Mouse (Mus musculus) C2C12 (cell line): ENCODE results near the gene St3gal3. TPM values are rescaled to one million over a fixed set of nuclear protein-coding genes. Genes with fewer than 3 reads are reported as not detected.

Experiments
- H3K27me3 ChIP-seq: one replicate; pipeline ENCODE4 v1.6.1; 2011; ENCODE audit not compliant: control insufficient read depth, insufficient read depth, insufficient read length
- H3K36me3 ChIP-seq: one replicate; pipeline ENCODE4 v1.6.1; 2011; ENCODE audit not compliant: control insufficient read depth, insufficient read depth
- H3K4me3 ChIP-seq: one replicate; pipeline ENCODE4 v1.5.1; 2011; ENCODE audit warnings: mild to moderate bottlenecking, control low read depth; ENCODE audit not compliant: poor library complexity, insufficient read depth, severe bottlenecking
- H3K79me2 ChIP-seq: one replicate; pipeline ENCODE4 v1.6.1; 2011; ENCODE audit not compliant: control insufficient read depth, insufficient read depth
- H3K79me3 ChIP-seq: one replicate; pipeline ENCODE4 v1.6.1; 2011; ENCODE audit warnings: low read depth, control low read depth
- H3ac ChIP-seq: one replicate; pipeline ENCODE3; 2011; ENCODE audit warnings: low read depth; ENCODE audit not compliant: control insufficient read depth, insufficient read length
- CEBPB ChIP-seq: IDR thresholded peaks from one replicate; pipeline ENCODE4 v1.6.1; 2011; ENCODE audit warnings: low read depth, mild to moderate bottlenecking, control low read depth, moderate library complexity
- CTCF ChIP-seq: IDR thresholded peaks from one replicate; pipeline ENCODE4 v1.5.1; 2011; ENCODE audit not compliant: control insufficient read depth, insufficient read depth, insufficient read length
- FOSL1 ChIP-seq: IDR thresholded peaks from one replicate; pipeline ENCODE4 v1.8.0; 2011; ENCODE audit warnings: mild to moderate bottlenecking, low read length; ENCODE audit not compliant: poor library complexity, insufficient read depth, severe bottlenecking
- MAX ChIP-seq: IDR thresholded peaks from one replicate; pipeline ENCODE4 v1.6.1; 2011; ENCODE audit warnings: mild to moderate bottlenecking, control low read depth
- MYOD1 ChIP-seq: IDR thresholded peaks from one replicate; pipeline ENCODE4 v1.6.1; 2011; ENCODE audit warnings: low read depth; ENCODE audit not compliant: control insufficient read depth, insufficient read length
- MYOG ChIP-seq: IDR thresholded peaks from one replicate; pipeline ENCODE4 v1.6.1; 2011; ENCODE audit not compliant: control insufficient read depth, insufficient read length; ENCODE audit errors: extremely low read depth
- USF1 ChIP-seq: IDR thresholded peaks from one replicate; pipeline ENCODE4 v1.6.1; 2011; ENCODE audit warnings: low read depth, mild to moderate bottlenecking, control low read depth, moderate library complexity
- polyA plus RNA-seq: library from polyadenylated mRNA; unstranded; fragments of >200 nt; fragmentation: generic; extraction: Trizol; gene quantifications from one replicate; pipeline ENCODE4 v1.2.1, GENCODE M21; 2012; ENCODE audit warnings: missing spikeins

St3gal3 gene
- polyA plus RNA-seq, 1 experiment: 20.4 TPM

DNA sequence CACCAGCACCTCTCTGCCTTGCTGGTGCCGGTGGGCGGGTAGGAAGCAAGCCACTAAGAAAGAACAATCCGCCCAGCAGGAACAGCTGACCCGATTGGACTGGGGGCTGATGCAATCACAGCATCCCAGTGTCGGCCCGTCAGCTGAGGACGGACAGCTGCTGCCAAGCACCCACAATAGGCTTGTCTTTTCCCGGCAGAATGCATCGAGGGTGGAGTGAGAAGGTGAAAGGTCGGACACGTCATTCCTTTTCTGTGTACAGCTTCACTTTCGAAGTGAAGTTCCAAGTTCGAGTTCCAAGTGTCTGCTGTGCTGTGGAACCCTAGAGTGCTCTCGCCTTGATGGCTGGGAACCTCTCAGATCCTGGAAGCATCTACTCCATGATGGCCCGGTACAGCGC is 3.1 kb upstream of the St3gal3 start:
- Histone ChIP-seq H3K79me3 (peaks cover 2% of the 10 kb centered on the region), H3K4me3 (no peak overlapping the region), H3ac (no peak overlapping the region), H3K36me3 (peaks cover 50% of the 10 kb centered on the region), H3K79me2 (peaks cover 16% of the 10 kb centered on the region), H3K27me3 (no peaks in the 10 kb centered on the region)
- no peak for TF ChIP-seq CEBPB
- no peak for TF ChIP-seq MYOG
- TF ChIP-seq MYOD1: no peak
- TF ChIP-seq CTCF: no peak
- TF ChIP-seq MAX: no peak
- no peak for TF ChIP-seq FOSL1

DNA sequence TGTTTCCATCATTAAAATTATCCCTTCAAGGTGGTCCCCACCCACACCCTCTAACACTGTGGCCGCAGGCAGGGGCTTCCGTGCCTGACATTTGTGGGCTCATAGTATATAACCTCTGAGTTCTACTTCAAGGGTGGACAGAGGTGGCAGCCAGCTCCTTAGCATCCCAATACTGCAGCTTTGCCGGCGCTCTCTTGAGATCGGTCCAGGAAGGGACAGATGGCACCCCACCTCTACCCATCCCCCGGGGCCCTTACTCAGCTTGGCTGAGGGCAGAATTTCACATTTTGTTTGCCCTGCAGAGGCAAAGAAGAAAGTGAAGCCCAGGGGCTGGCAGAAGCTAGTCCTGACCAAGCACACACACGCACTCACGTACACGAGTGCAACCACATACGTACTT is 2.6 kb upstream of the St3gal3 start:
- TF ChIP-seq MYOD1 (no peak), MYOG (no peak), MAX (no peak), USF1 (no peak), FOSL1 (no peak), CEBPB (no peak), CTCF (no peak)
- peaks cover 44% of the 10 kb centered on the region for H3K36me3 ChIP-seq
- no peak overlapping the region for H3ac ChIP-seq
- H3K79me3 ChIP-seq: peaks cover 4% of the 10 kb centered on the region
- no peaks in the 10 kb centered on the region for H3K27me3 ChIP-seq
- H3K4me3 ChIP-seq: no peak overlapping the region
- peaks cover 22% of the 10 kb centered on the region for H3K79me2 ChIP-seq

DNA sequence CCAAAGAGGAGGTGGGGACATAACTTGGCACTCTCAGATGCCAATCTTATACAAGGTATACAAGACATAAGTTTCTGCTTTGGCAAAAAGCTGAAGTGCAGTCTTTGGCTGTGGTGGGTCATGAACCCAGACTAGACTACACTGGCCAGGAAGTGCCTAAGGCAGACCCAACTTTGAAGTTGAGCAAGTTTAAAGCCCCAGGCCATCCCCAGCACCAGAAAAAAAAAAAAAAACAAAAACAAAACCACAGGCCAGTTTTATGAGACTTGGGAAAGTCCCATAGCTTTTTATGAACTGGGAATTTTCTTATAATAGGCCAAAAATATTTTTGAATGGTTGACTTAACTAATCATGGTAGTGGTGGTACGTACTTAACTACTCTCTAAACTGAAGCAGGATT is 700 bp upstream of the St3gal3 start:
- no peak for TF ChIP-seq USF1
- TF ChIP-seq FOSL1: no peak
- TF ChIP-seq MYOD1: no peak
- TF ChIP-seq CTCF: no peak
- TF ChIP-seq MAX: no peak
- TF ChIP-seq CEBPB: no peak
- no peak for TF ChIP-seq MYOG
- Histone ChIP-seq H3K79me2 (peaks cover 33% of the 10 kb centered on the region), H3K27me3 (no peaks in the 10 kb centered on the region), H3ac (no peak overlapping the region), H3K79me3 (peaks cover 6% of the 10 kb centered on the region), H3K4me3 (peak overlapping the region; percentile 61), H3K36me3 (peaks cover 30% of the 10 kb centered on the region)

DNA sequence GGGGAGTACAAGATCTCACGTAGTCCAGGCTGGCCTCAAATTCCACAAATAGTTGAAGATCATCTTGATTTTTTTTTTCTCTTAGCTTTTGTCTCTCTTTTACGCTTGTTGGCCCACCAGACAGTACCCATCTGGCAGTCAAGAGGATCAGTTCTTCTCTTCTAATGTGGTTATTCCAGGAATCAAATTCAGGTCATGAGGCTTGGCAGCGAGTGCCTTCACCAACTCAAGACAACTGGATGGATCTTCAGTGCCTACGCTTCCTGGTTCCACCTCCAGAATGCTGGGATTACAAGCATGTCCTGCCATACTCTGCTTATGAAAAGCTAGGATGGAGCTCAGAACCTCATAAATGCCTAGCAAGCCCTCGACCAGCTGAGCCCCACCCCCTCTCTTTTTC is 3.4 kb downstream of the St3gal3 start:
- H3ac ChIP-seq: no peak overlapping the region
- peaks cover 15% of the 10 kb centered on the region for H3K79me3 ChIP-seq
- TF ChIP-seq MAX: no peak
- TF ChIP-seq FOSL1: no peak
- no peak for TF ChIP-seq CTCF
- no peak for TF ChIP-seq MYOD1
- H3K36me3 ChIP-seq: peaks cover 3% of the 10 kb centered on the region
- no peaks in the 10 kb centered on the region for H3K27me3 ChIP-seq
- peaks cover 64% of the 10 kb centered on the region for H3K79me2 ChIP-seq
- no peak overlapping the region for H3K4me3 ChIP-seq

DNA sequence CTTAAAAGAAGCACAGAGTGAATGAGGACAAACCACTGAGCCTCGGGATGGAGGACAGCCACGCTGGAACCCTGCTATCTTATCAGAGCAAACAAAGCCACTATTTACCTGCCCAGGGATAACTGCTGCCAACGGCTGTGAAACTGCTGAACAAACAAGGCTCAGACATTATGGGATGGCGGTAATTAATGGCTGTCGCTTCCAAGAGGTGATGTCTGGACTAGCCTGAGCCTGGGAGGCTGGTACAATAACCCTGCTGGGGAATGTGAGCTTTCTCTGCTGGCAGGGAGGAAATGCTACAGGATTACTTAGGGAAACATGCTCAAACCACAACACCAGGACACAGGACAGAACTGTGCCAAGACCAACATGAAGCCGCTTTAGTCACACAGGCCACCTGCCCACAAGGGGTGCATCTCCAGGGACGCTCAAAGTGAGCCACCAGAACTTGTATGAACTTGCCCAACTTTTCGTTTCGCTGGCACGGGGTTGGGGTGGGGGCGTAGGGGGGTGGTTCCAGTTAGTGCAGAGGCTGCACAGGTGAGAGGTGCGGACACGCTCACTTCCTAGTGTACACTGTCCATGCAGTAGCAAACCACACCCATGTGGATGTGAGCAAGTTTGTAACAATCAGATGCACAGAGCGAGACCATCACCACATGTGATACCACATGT is 11.5 kb downstream of the St3gal3 start:
- H3K79me3 ChIP-seq: peaks cover 14% of the 10 kb centered on the region
- H3ac ChIP-seq: peak overlapping the region; percentile 16
- peaks cover 74% of the 10 kb centered on the region for H3K79me2 ChIP-seq
- no peak overlapping the region for H3K4me3 ChIP-seq
- H3K36me3 ChIP-seq: no peaks in the 10 kb centered on the region
- TF ChIP-seq CEBPB (no peak), FOSL1 (no peak), MAX (peak; percentile 56), CTCF (no peak), MYOG (no peak), MYOD1 (peak; percentile 74), USF1 (no peak)
- no peaks in the 10 kb centered on the region for H3K27me3 ChIP-seq

DNA sequence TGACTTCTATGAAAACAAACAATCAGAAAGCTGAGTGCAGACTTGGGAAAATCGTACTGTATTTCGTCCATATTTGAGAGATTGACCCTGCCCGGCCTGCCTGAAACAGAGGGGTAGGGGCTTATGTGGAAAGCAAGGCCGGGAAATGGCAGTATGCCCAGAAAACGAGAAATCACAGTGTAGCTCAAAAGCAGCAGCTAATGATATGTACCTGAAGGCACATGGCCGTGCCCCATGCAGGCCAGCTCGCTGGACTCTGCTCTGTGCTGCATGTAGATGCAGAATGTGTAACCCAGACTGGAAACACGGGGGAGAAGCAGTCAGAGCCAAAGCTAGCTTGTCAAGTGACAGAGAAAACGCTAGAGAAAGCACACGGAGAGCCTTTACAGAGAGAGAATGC is 12.6 kb downstream of the St3gal3 start:
- H3K27me3 ChIP-seq: no peaks in the 10 kb centered on the region
- H3K79me3 ChIP-seq: peaks cover 14% of the 10 kb centered on the region
- TF ChIP-seq CTCF: no peak
- no peak for TF ChIP-seq MYOD1

More for the DNA sequence above, 12.6 kb downstream of the St3gal3 start:
- Histone ChIP-seq H3K79me2 (peaks cover 73% of the 10 kb centered on the region), H3K36me3 (no peaks in the 10 kb centered on the region), H3K4me3 (no peak overlapping the region), H3ac (no peak overlapping the region)
